Comparison of ENCODE assay signal across 15 mouse cellular contexts in the genomic region with DNA sequence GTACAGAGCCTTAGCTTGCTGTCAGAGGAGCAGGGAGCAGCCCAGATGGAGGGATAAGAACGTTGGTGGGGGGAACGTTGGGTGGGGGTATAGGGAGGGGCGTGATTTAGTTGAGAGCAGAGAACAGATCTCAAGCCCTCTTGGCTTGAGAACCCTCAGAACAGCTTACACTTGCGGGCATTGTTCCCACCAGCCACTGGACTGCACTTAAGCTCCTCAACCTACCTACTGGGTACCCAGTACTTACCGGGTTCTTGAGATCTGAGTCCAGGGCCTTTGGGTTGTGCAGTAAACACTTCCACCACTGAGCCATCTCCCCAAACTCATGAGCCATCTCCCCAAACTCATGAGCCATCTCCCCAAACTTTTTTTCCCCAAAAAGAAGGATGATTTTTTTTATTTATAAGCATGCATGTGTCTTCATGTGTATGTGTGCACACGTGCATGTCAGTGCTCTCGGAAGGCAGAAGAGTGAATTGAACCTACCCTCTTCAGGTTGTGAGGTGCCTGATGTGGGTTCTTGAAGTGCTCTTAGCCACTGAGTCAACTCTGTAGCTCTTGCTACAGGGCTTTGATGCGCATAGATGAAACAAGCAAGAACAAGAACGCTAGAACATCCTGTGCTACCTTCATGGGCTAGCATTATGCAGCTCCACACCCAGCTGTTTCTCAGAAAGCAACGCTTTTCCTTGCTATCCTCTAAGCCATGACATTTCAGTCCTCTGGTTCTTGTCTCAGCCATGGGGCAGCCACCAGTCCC. TPM values are rescaled to one million over a fixed set of nuclear protein-coding genes. Genes with fewer than 3 reads are reported as not detected.
DNase-seq lines count a peak whose midpoint lies in the region.
"Had no signal": no experiment of that assay in that cellular context is flagged by ENCODE, and none has a peak within 500 bp of the region (broad histone marks: within the 10 kb centered on the region; RNA-seq: fewer than 3 reads in every experiment).

No protein-coding gene starts in this region.

- DNase-seq in lung, adult 18-20 months, result peak; percentile 57 to 68
- no peak for DNase-seq in lung, postnatal 14 days
- peak; percentile 42 for DNase-seq in induced T-regulatory cell, adult 2 months (ENCODE audit: low read depth)
- peak; percentile 39 for DNase-seq in lung, postnatal 10 days
- DNase-seq in thymus, postnatal 25 days, result peak; percentile 28
- DNase-seq in adrenal gland, postnatal 4 days (ENCODE audit: low spot score in 2 of 2), result no peak
- no peak for DNase-seq in adrenal gland, postnatal 14 days
- DNase-seq: cerebellum, adult 9-11 months; embryo, embryonic 11 days; kidney, adult 8-10 months; kidney, postnatal 4 days; lung, embryonic 14.5 days; right cerebral cortex, postnatal 25 days had no signal

RNA-seq across cellular contexts. Expression of gene Sema3f, which starts 8.7 kb away (rescaled TPM):
- 10 to 100 TPM; 28.9 to 32.8 TPM for total RNA-seq in adrenal gland, postnatal 4 days (2021)
- total RNA-seq in adrenal gland, postnatal 14 days (2021), result 22.8 and 25.9 TPM in 2 replicates
- total RNA-seq: monocyte, adult 5-6 weeks had no signal

RNA-seq across cellular contexts. Expression of gene Gnat1, which starts 39.4 kb away (rescaled TPM):
- total RNA-seq in adrenal gland, postnatal 4 days (2021), result 1 to 10 TPM in 1 of 2 experiments, under 1 TPM in 1; 0.73 to 1.6 TPM
- 0.34 and 0.41 TPM in 2 replicates for total RNA-seq in adrenal gland, postnatal 14 days (2021)
- total RNA-seq: hematopoietic stem cell, adult 5-6 weeks; monocyte, adult 5-6 weeks had no signal

RNA-seq across cellular contexts. Expression of gene Slc38a3, which starts 49.6 kb away (rescaled TPM):
- total RNA-seq in adrenal gland, postnatal 4 days (2021), result 10 to 100 TPM; 10.1 to 37.4 TPM
- 4.9 and 85.2 TPM in 2 replicates for total RNA-seq in adrenal gland, postnatal 14 days (2021)
- total RNA-seq: hematopoietic stem cell, adult 5-6 weeks; monocyte, adult 5-6 weeks had no signal

RNA-seq across cellular contexts. Expression of gene Rbm5, which starts 51.8 kb away (rescaled TPM):
- 100 to 1,000 TPM; 152 to 155 TPM for total RNA-seq in adrenal gland, postnatal 4 days (2021)
- 108 and 137 TPM in 2 replicates for total RNA-seq in adrenal gland, postnatal 14 days (2021)

Comparison
In these comparisons a context has a peak if more than half of its experiments do, and no peak if none do; other contexts are left out.
1. DNase-seq: peak in lung, adult 18-20 months (2 of 2), induced T-regulatory cell, adult 2 months (single experiment), lung, postnatal 10 days (single experiment) and thymus, postnatal 25 days (single experiment); none in lung, postnatal 14 days (single experiment), adrenal gland, postnatal 4 days (0 of 2) and adrenal gland, postnatal 14 days (single experiment).